Mouse (Mus musculus): ENCODE results near the gene Sgsh. TPM values are rescaled to one million over a fixed set of nuclear protein-coding genes. Genes with fewer than 3 reads are reported as not detected.

Sgsh gene
- polyA plus RNA-seq (2015; fragmentation: Nextera tagmentation; extraction: Ambion mirVana) = 4.1 and 4.2 TPM in 2 replicates

DNA sequence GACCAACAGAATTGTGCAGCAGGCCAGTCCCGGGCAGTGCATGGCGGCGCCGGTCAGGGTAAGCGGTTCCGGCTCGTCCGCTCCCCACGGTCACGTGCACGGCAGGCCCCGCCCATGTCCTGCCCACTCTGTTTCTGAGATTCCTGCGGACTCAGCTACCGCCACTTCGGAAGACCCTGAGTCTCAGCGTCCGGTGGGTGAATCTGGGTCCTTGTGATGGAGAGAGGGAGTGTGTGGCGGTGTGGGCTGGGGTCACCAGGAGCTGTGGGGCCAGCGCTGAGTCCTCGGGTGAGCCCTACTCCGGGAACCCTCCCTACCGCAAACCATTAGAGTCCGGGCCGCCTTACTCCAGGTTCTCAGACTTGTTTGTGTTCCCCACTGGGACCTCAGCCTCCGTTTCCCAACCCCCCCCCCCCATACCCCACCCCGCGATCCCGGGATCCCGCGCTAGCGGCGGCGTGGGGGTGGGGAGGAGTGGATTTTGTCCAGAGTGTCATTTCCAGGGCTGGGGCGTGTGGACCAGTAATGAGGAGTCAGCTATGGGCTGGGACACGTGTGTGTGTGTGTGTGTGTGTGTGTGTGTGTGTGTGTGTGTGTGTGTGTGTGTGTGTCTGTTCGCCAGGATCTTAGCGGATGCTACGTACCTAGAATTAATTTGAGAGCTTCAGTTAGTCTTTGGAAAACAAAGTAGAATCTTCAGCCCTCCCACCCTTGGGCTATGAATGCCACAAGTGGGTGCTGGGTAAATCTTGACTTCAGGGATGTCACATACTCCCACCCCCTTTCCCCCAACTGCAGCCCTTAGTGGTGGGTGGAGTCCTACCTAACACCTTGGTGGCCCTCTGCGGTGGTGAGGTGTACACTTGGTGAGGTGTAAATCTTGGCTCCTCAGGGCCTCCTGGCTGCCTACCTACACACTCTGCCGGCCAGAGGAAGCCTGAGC, at the start of gene Sgsh, which contains the start of gene Slc26a11:
Gene Sgsh, minus strand, starts transcription at position 94 of the 943 bp plus-strand sequence.
Gene Slc26a11, plus strand, starts transcription at position 115 of the 943 bp plus-strand sequence.
- H3K9ac ChIP-seq (replicated peaks) = peak within 1 kb of the TSS; percentile 59
- peak within 1 kb of the TSS; percentile 85 for H3K27ac ChIP-seq (ENCODE audit: low read depth)
- WGBS (ENCODE audit: insufficient replicate concordance) = 5% methylated on average over 29 of the region's 40 CpGs
- TF ChIP-seq CTCF (IDR thresholded peaks at IDR 0.05; ENCODE audit: low read depth) (no peak), EP300 (IDR thresholded peaks at IDR 0.05; ENCODE audit: low read depth) (no peak)
- DNase-seq (peak; percentile 90), ATAC-seq (peak; percentile 92)
- H3K4me3 ChIP-seq (ENCODE audit: low read depth, low read length) = peak within 1 kb of the TSS; percentile 57
- H3K27me3 ChIP-seq (ENCODE audit: insufficient read depth, low read length) = no peaks in the 10 kb centered on the region
- H3K36me3 ChIP-seq (replicated peaks; ENCODE audit: insufficient read depth, low read length) = no peaks in the 10 kb centered on the region
- no peaks in the 10 kb centered on the region for H3K9me3 ChIP-seq (ENCODE audit: low read length)
- peak within 1 kb of the TSS; percentile 97 for H3K4me2 ChIP-seq (ENCODE audit: low read depth, low read length)
- peaks cover 15% of the 10 kb centered on the region for H3K4me1 ChIP-seq (ENCODE audit: insufficient read depth)

- Histone ChIP-seq H3K9ac (replicated peaks) (no peak overlapping the region), H3K27me3 (ENCODE audit: insufficient read depth, low read length) (no peaks in the 10 kb centered on the region), H3K4me2 (ENCODE audit: low read depth, low read length) (no peak overlapping the region), H3K9me3 (ENCODE audit: low read length) (no peaks in the 10 kb centered on the region), H3K4me1 (ENCODE audit: insufficient read depth) (no peaks in the 10 kb centered on the region), H3K27ac (ENCODE audit: low read depth) (no peak overlapping the region), H3K36me3 (replicated peaks; ENCODE audit: insufficient read depth, low read length) (peaks cover 77% of the 10 kb centered on the region), H3K4me3 (ENCODE audit: low read depth, low read length) (no peak overlapping the region)
- no peak for ATAC-seq
- TF ChIP-seq CTCF (IDR thresholded peaks at IDR 0.05; ENCODE audit: low read depth) (peak; percentile 92), EP300 (IDR thresholded peaks at IDR 0.05; ENCODE audit: low read depth) (no peak)
- peak; percentile 77 for DNase-seq
- WGBS (ENCODE audit: insufficient replicate concordance) = 65% methylated on average over 5 of the region's 5 CpGs
These were observed 49.3 kb upstream of the Sgsh start for GRCm38 (mm10) chr11:119404627-119405026.

DNA sequence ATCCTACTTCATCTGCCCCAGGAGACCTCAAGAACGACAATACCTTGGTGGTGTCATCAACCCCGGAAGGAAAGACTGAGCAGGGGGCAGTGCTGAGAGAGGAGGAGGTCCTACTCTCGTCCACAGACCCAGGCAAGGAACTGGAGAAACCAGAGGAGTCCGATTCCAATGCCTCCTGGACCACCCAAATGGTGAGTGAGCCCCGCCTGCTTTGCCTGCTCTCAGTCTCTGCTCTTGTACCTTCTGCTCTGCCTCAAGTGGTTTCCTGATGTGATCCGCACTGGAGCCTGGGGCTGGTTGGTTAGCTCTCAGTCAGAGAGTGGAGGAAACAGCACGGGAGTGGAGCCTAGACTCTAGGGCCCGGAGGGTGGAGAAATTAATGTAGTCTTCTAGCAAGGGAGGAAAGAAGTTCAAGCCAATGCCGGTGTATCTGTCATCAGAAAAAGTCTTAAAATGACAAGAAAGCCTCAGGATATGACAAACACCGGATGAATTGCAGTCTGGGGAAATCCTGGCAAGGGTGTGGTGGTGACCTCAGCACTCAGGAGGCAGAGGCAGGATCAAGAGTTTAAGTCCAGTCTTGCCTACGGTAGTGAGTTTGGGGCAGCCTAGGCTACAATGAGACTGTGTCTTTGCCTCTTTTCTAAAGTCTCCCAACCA, 47.3 kb upstream of the Sgsh start:
- no peak for DNase-seq
- Histone ChIP-seq H3K27me3 (ENCODE audit: insufficient read depth, low read length) (no peaks in the 10 kb centered on the region), H3K27ac (ENCODE audit: low read depth) (no peak overlapping the region), H3K4me2 (ENCODE audit: low read depth, low read length) (no peak overlapping the region), H3K4me1 (ENCODE audit: insufficient read depth) (no peaks in the 10 kb centered on the region), H3K36me3 (replicated peaks; ENCODE audit: insufficient read depth, low read length) (peaks cover 62% of the 10 kb centered on the region), H3K9ac (replicated peaks) (no peak overlapping the region), H3K4me3 (ENCODE audit: low read depth, low read length) (no peak overlapping the region), H3K9me3 (ENCODE audit: low read length) (no peaks in the 10 kb centered on the region)
- ATAC-seq = no peak
- 70% methylated on average over 11 of the region's 11 CpGs for WGBS (ENCODE audit: insufficient replicate concordance)
- no peak for TF ChIP-seq CTCF (IDR thresholded peaks at IDR 0.05; ENCODE audit: low read depth)
- no peak for TF ChIP-seq EP300 (IDR thresholded peaks at IDR 0.05; ENCODE audit: low read depth)

DNA sequence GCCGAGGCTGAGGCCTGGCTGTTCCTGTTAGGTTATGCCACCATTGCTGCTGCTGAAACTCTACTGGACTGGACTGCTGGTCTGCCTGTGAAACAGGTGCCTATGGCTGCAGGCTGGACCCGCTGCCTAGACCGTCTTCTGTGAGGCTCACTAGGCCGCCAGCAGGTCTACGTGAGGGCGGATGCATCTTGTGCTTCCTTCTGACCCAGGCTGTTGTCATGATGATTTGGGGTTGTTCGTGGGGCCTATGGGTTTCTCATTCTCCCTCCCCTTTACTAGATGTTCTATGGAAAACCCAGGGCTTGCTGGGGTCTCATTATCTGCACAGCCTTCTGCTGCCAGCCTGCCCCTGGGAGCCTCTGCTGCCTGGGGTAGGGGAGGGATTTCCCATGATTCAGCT, 41.1 kb upstream of the Sgsh start:
- Histone ChIP-seq H3K4me2 (ENCODE audit: low read depth, low read length) (peak overlapping the region; percentile 89), H3K9me3 (ENCODE audit: low read length) (no peaks in the 10 kb centered on the region), H3K36me3 (replicated peaks; ENCODE audit: insufficient read depth, low read length) (peaks cover 22% of the 10 kb centered on the region), H3K9ac (replicated peaks) (no peak overlapping the region), H3K4me1 (ENCODE audit: insufficient read depth) (peaks cover 29% of the 10 kb centered on the region), H3K27me3 (ENCODE audit: insufficient read depth, low read length) (no peaks in the 10 kb centered on the region), H3K4me3 (ENCODE audit: low read depth, low read length) (no peak overlapping the region), H3K27ac (ENCODE audit: low read depth) (no peak overlapping the region)
- ATAC-seq (no peak), DNase-seq (no peak)
- WGBS (ENCODE audit: insufficient replicate concordance) = 80% methylated on average over 7 of the region's 7 CpGs
- TF ChIP-seq CTCF (IDR thresholded peaks at IDR 0.05; ENCODE audit: low read depth) (no peak), EP300 (IDR thresholded peaks at IDR 0.05; ENCODE audit: low read depth) (no peak)

DNA sequence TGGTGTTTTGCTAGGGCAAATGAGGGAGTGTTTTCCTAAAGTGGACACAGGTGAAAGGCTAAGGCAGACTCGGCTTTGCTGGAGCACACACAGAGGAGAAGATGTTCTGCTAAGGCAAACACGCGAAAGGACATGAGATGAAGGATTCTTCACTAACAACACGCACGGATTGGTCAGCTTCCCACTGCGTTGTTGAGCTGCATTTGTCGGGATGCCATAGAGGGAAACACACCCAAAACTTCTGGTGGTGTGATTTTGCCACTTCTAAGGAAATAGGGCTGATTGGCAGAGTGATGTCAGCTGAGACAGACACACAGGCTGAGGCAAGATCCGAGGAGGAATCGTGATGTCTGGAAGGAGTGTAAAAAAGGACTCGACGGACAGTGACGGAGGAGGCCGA, 40.6 kb upstream of the Sgsh start:
- Histone ChIP-seq H3K36me3 (replicated peaks; ENCODE audit: insufficient read depth, low read length) (peaks cover 22% of the 10 kb centered on the region), H3K9ac (replicated peaks) (peak overlapping the region; percentile 21; the same call in 1 of the 2 replicates), H3K4me1 (ENCODE audit: insufficient read depth) (peaks cover 33% of the 10 kb centered on the region), H3K9me3 (ENCODE audit: low read length) (no peaks in the 10 kb centered on the region), H3K4me3 (ENCODE audit: low read depth, low read length) (0 out of 2 replicates have a peak overlapping the region, but pooled peaks have one; percentile 10), H3K4me2 (ENCODE audit: low read depth, low read length) (peak overlapping the region; percentile 89; the same call in 1 of the 2 replicates), H3K27me3 (ENCODE audit: insufficient read depth, low read length) (no peaks in the 10 kb centered on the region), H3K27ac (ENCODE audit: low read depth) (no peak overlapping the region)
- 68% methylated on average over 13 of the region's 13 CpGs for WGBS (ENCODE audit: insufficient replicate concordance)
- ATAC-seq (no peak), DNase-seq (no peak)
- TF ChIP-seq EP300 (IDR thresholded peaks at IDR 0.05; ENCODE audit: low read depth) = no peak
- TF ChIP-seq CTCF (IDR thresholded peaks at IDR 0.05; ENCODE audit: low read depth) = no peak

- Histone ChIP-seq H3K9ac (replicated peaks) (no peak overlapping the region), H3K4me2 (ENCODE audit: low read depth, low read length) (peak overlapping the region; percentile 89)
- WGBS (ENCODE audit: insufficient replicate concordance) = 56% methylated on average over 7 of the region's 7 CpGs
These were observed 40.1 kb upstream of the Sgsh start for GRCm38 (mm10) chr11:119395394-119395793.

More at GRCm38 (mm10) chr11:119395394-119395793, 40.1 kb upstream of the Sgsh start:
- H3K9me3 ChIP-seq (ENCODE audit: low read length) = no peaks in the 10 kb centered on the region
- DNase-seq (no peak), ATAC-seq (no peak)
- TF ChIP-seq EP300 (IDR thresholded peaks at IDR 0.05; ENCODE audit: low read depth) (no peak), CTCF (IDR thresholded peaks at IDR 0.05; ENCODE audit: low read depth) (no peak)
- peaks cover 36% of the 10 kb centered on the region for H3K4me1 ChIP-seq (ENCODE audit: insufficient read depth)
- no peak overlapping the region for H3K27ac ChIP-seq (ENCODE audit: low read depth)
- peak overlapping the region; percentile 74 for H3K4me3 ChIP-seq (ENCODE audit: low read depth, low read length)
- H3K27me3 ChIP-seq (ENCODE audit: insufficient read depth, low read length) = no peaks in the 10 kb centered on the region
- H3K36me3 ChIP-seq (replicated peaks; ENCODE audit: insufficient read depth, low read length) = peaks cover 20% of the 10 kb centered on the region
